Mouse (Mus musculus) kidney, adult 2 months (tissue): ENCODE results near the gene BC048403. TPM values are rescaled to one million over a fixed set of nuclear protein-coding genes. Genes with fewer than 3 reads are reported as not detected.

ENCODE experiments used
- DNase-seq: peaks from one replicate; pipeline ENCODE4 v3.0.0; 2021
- H3K27ac ChIP-seq: fragments of 200-500 bp; 2 replicates; pipeline ENCODE4 v1.5.1; 2012; ENCODE audit warnings: low read depth, low read length, control low read depth, inconsistent platforms; ENCODE audit not compliant: insufficient read depth
- H3K27me3 ChIP-seq: fragments of 200-500 bp; replicated peaks from 2 replicates; pipeline ENCODE4 v1.6.1; 2012; ENCODE audit warnings: mild to moderate bottlenecking, moderate library complexity, low read length, inconsistent platforms; ENCODE audit not compliant: control insufficient read depth, insufficient read depth
- H3K36me3 ChIP-seq: fragments of 200-500 bp; 2 replicates; pipeline ENCODE4 v1.6.1; 2012; ENCODE audit warnings: mild to moderate bottlenecking, moderate library complexity, low read length, inconsistent platforms; ENCODE audit not compliant: control insufficient read depth, insufficient read depth
- H3K4me1 ChIP-seq: fragments of 200-500 bp; 2 replicates; pipeline ENCODE4 v1.6.1; 2011; ENCODE audit warnings: low read length; ENCODE audit not compliant: control insufficient read depth, insufficient read depth
- H3K4me3 ChIP-seq: fragments of 200-500 bp; 2 replicates; pipeline ENCODE4 v1.5.1; 2011; ENCODE audit warnings: mild to moderate bottlenecking, low read depth, low read length, control low read depth; ENCODE audit not compliant: insufficient read depth
- CTCF ChIP-seq: fragments of 200-500 bp; conservative IDR thresholded peaks from 2 replicates; pipeline ENCODE4 v1.5.1; 2011; ENCODE audit warnings: low read depth, mild to moderate bottlenecking, control low read depth, low read length, moderate library complexity, mixed read lengths; ENCODE audit not compliant: insufficient read depth, insufficient read length
- POLR2A ChIP-seq: fragments of 200-500 bp; IDR thresholded peaks from one replicate; pipeline ENCODE4 v1.6.1; 2011; ENCODE audit warnings: low read depth, low read length, control low read depth
- WGBS: fragments of 180-500 bp; shearing (Covaris S2); methylation state at CpG from one replicate; pipeline ENCODE4 v1.1.7; 2018; 5-methylcytosine and 5-hydroxymethylcytosine counted together
- polyA plus RNA-seq: library from polyadenylated mRNA; depleted of rRNA; stranded (reverse); fragments of >200 nt; gene quantifications from 2 replicates; pipeline ENCODE4 v1.2.3, GENCODE M21; 2012; rRNA removed

BC048403 gene
- 5.2 and 5.5 TPM in 2 replicates for polyA plus RNA-seq

DNA sequence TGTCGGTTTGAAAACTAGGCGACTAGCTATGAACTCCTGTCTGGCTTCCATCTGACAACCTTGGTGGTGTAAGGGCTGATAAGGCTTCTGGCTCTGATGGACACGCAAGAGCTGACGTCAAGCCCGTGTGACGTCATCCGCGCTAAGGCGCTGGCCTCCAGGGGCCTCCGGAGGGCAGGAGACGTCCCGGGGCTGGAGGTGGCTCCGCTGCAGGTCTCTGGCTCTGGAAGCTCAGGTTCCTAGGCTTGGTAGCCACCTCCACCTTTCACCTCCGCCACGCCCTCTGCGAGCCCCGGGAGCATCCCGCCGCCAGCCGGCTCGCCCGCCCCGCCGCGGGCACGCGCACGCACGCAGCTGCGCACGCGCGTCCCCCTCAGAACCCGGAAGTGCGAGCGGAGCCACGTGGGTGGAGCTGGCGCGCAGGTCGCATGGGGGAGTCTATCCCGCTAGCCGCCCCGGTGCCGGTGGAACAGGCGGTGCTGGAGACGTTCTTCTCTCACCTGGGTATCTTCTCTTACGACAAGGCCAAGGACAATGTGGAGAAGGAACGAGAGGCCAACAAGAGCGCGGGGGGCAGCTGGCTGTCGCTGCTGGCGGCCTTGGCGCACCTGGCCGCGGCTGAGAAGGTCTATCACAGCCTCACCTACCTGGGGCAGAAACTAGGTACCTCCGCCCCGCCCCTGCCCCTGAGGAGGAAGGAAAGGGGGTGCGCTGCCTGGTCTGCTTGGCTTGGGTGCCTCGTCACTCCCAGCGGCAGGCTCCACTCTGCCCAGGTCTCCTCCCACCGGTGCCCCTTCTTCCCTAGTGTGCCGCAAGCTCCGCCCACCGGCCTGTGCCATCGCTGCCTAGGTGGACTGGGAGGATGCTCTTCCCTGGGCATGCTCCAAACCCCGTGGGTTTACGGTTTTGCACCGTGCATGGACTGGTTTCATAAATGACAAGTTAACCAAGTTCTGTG lies at the start of gene BC048403:
TSS of gene BC048403 (plus strand) at position 390 of the 958 bp plus-strand sequence.
- no peaks in the 10 kb centered on the region for H3K27me3 ChIP-seq
- peak; percentile 89 for DNase-seq
- no peaks in the 10 kb centered on the region for H3K36me3 ChIP-seq
- no peak within 1 kb of the TSS for H3K27ac ChIP-seq
- under 1% methylated on average over 68 of the region's 68 CpGs for WGBS
- no peak for TF ChIP-seq CTCF
- no peak for TF ChIP-seq POLR2A
- peak within 1 kb of the TSS; percentile 78 for H3K4me3 ChIP-seq
- no peaks in the 10 kb centered on the region for H3K4me1 ChIP-seq

DNA sequence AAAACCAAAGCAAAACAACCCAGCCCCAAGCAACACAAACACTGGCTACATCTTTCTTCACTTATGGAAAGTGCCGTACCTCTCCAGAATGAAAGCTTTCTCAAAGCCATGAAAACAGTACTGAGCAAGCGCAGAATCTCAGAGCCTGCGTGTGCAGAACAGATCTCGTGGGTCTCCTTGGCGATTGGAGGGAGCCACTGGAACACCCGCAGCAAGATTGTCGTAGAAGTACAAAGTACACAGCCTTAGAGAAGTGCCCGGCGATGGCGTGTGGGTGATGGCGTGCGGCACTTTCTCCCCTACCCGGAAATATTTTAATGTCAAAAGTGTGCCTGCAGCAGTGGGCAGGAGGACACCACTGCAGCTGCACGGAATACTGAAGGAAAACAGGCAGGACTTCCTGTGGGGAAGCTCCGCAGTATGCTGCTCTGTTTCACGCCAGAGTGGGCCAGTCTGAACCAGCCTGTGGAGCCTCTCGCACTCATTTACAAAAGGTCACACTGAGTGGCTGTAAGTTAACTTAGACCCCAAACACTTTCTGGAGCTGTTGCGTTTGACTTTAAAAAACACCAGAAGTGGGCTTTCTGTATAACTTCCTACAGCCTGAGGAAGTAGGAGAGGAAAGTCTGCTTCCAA lies 46.7 kb upstream of the BC048403 start:
- H3K27ac ChIP-seq = no peak overlapping the region
- no peaks in the 10 kb centered on the region for H3K27me3 ChIP-seq
- no peaks in the 10 kb centered on the region for H3K36me3 ChIP-seq
- TF ChIP-seq CTCF (no peak), POLR2A (no peak)
- no peaks in the 10 kb centered on the region for H3K4me1 ChIP-seq
- peak overlapping the region; percentile 37 for H3K4me3 ChIP-seq
- DNase-seq = peak; percentile 26
- WGBS = 19% methylated on average over 18 of the region's 18 CpGs

DNA sequence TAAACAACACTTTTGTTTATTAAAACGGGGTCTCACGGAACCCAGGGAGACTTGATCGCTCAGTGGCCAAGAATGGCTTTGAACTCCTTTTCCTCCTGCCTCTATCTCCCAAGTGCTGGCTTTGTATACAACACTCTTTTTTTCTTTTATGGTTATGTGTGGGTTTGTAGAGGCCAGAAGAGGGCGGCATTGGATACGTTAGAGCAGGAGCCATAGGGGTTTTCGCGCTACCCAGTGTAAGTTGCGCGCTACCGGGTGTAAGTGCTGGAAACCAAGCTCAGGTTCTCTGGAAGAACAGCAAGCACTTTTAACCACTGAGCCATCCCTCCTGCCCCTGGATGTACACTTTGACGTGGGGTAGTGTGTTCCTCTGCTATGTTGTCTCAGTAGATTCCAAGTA lies 45.2 kb upstream of the BC048403 start:
- no peak overlapping the region for H3K4me3 ChIP-seq
- H3K27ac ChIP-seq = no peak overlapping the region
- no peaks in the 10 kb centered on the region for H3K36me3 ChIP-seq
- no peak for TF ChIP-seq POLR2A
- TF ChIP-seq CTCF = no peak
- H3K4me1 ChIP-seq = no peaks in the 10 kb centered on the region
- no peak for DNase-seq
- 95% methylated on average over 11 of the region's 11 CpGs for WGBS
- H3K27me3 ChIP-seq = no peaks in the 10 kb centered on the region

DNA sequence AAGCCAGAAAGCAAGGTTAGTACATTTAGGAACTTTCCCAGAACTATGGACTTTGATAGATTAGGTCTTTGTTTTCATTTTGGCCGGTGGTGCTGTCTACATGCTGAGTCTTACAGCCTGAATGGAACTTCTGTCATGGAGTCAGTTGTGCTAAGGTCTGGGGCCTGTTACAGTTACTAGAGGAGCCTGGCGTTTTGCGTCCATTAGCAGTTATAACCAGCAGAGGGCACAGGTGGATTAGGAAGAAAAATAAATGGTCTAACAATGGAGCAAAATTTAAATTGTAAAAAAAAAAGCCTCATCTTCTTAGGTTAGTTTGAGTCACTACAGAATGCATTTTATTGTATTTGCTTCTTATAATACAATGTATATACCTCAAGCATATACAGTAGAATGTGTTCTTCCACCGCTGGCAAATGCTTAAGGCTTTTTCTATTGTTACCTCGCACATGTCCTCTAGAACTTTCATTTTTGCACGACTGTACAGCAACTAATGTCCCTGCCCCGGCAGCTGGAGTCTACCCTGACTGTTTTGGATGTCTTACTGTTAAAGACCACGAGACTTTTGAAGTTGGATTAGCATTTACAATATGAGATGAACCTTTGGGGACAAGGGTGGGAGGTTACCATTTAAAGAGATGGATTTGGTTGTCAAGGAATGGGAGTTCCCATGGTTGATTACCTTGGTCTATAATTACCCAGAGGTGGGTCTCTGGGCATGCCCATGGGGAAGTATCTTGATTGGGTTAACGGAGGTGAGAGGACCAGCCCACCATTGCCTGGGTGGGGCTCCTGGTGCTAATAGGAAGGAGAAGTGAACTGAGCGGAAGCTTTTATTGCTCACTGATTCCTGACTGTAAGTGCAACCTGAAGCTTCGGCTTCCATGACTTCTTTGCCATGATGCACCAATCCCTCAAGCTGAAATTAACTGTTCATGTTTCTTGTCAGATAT lies 38.2 kb upstream of the BC048403 start:
- no peak for TF ChIP-seq POLR2A
- TF ChIP-seq CTCF = peak; percentile 48
- DNase-seq = peak; percentile 53
- H3K27ac ChIP-seq = no peak overlapping the region
- no peaks in the 10 kb centered on the region for H3K4me1 ChIP-seq
- no peaks in the 10 kb centered on the region for H3K27me3 ChIP-seq
- no peaks in the 10 kb centered on the region for H3K36me3 ChIP-seq
- WGBS = 44% methylated on average over 11 of the region's 11 CpGs
- no peak overlapping the region for H3K4me3 ChIP-seq

DNA sequence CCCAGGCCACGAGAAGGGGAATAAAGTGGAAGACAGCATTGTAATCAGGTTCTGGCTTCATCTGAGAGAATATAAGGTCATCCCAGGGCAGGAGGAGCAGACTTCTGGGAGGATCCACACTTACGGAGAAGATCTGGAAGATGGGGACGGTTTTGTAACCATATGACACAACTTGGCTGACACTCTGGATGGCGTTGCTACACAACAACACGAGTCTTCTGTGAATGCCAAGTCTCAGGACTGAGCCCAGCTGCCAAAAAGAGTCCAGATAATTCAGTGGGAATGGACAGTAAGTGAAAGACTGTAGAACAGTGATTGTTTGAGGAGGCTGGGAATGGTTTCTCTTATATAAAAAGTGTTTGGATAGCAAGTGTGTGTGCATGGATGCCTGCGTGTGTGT lies 36.1 kb upstream of the BC048403 start:
- Histone ChIP-seq H3K27ac (no peak overlapping the region), H3K36me3 (no peaks in the 10 kb centered on the region), H3K4me1 (no peaks in the 10 kb centered on the region), H3K4me3 (no peak overlapping the region), H3K27me3 (no peaks in the 10 kb centered on the region)
- WGBS = 79% methylated on average over 6 of the region's 6 CpGs
- TF ChIP-seq POLR2A (no peak), CTCF (no peak)
- DNase-seq = no peak

DNA sequence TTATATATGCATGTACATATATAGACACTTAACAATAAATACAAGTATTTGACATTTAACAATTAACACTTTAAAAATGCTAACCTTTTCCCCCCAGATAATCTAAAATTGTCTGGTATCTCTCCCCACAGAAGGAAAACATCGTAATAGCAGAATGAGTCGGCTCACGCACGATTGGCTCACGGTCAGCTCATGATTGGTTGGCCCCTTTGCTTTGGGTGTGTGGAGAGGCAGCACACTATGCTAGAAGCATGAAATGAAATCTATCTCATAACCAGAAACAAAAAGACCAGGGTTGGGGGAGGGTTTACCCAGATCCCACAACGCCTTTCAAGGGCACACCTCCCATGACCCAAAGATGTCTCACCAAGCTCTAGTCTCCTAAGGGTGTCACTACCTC lies 34.9 kb upstream of the BC048403 start:
- WGBS = 91% methylated on average over 6 of the region's 6 CpGs
- H3K27ac ChIP-seq = no peak overlapping the region
- H3K27me3 ChIP-seq = no peaks in the 10 kb centered on the region
- TF ChIP-seq POLR2A = no peak
- TF ChIP-seq CTCF = no peak
- no peak for DNase-seq
- H3K4me3 ChIP-seq = no peak overlapping the region
- no peaks in the 10 kb centered on the region for H3K4me1 ChIP-seq
- H3K36me3 ChIP-seq = no peaks in the 10 kb centered on the region

DNA sequence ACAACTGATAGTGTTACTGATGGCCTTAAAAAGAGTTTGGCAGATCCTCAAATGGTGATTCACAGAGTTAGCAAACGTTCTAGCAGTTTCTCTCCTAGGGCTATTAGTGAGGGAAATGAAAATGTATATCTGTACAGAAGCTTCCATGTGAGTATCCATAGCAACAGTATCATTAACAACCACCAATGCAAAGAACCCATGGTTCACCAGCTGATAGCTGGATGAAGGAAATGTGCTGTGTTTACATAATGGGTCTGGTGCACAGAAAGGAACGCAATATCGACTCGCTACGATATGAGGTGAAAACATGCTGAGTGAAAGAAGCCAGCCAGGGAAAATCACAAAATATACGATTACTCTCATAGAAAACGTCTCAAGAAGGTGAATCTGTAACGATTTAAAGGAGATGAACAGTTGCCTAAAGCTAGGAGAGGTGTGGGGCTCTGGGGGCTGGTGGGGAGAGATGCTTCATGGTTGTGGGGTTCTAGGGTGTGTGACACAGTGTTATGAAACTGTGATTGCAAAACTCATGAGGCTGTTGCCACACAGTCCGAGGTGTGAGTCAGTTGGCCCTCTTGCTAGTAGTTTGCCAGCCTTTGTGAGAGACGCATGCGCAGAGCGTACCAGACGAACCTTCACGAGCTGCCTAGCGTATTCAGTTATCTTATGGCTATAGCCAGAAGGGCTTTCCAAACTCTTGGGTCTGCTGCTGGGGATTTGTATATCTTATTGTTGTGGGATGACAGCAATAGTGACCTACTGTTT lies 34.2 kb upstream of the BC048403 start:
- DNase-seq = no peak
- Histone ChIP-seq H3K4me1 (no peaks in the 10 kb centered on the region), H3K36me3 (no peaks in the 10 kb centered on the region), H3K4me3 (no peak overlapping the region), H3K27me3 (no peaks in the 10 kb centered on the region), H3K27ac (no peak overlapping the region)
- TF ChIP-seq CTCF (no peak), POLR2A (no peak)
- 88% methylated on average over 15 of the region's 15 CpGs for WGBS
